Mouse (Mus musculus) thymus, adult 2 months (tissue): Measurements from ENCODE around the gene R3hdm4. TPM values are rescaled to one million over a fixed set of nuclear protein-coding genes. Genes with fewer than 3 reads are reported as not detected.
A peak's percentile ranks its signal among the peaks of the same experiment; 100 is the strongest.

Experiments used
- DNase-seq: peaks from one replicate; pipeline ENCODE4 v3.0.0; 2021
- H3K27ac ChIP-seq: fragments of 200-500 bp; 2 replicates; pipeline ENCODE4 v1.5.1; 2012; ENCODE audit warnings: low read length, control low read depth; ENCODE audit not compliant: control insufficient read depth, insufficient read depth
- H3K27me3 ChIP-seq: fragments of 200-500 bp; 2 replicates; pipeline ENCODE4 v1.6.1; 2012; ENCODE audit warnings: mild to moderate bottlenecking, low read length, moderate library complexity, mixed read lengths; ENCODE audit not compliant: control insufficient read depth, insufficient read depth
- H3K36me3 ChIP-seq: fragments of 200-500 bp; 2 replicates; pipeline ENCODE4 v1.6.1; 2012; ENCODE audit warnings: mild to moderate bottlenecking, low read length, moderate library complexity; ENCODE audit not compliant: control insufficient read depth, insufficient read depth
- H3K4me1 ChIP-seq: fragments of 200-500 bp; replicated peaks from 2 replicates; pipeline ENCODE4 v1.6.1; 2012; ENCODE audit warnings: low read length; ENCODE audit not compliant: control insufficient read depth, insufficient read depth
- H3K4me3 ChIP-seq: fragments of 200-500 bp; 2 replicates; pipeline ENCODE4 v1.5.1; 2012; ENCODE audit warnings: mild to moderate bottlenecking, low read length, control low read depth, moderate library complexity; ENCODE audit not compliant: control insufficient read depth, insufficient read depth
- CTCF ChIP-seq: fragments of 200-500 bp; IDR thresholded peaks from 2 replicates; pipeline ENCODE4 v1.5.1; 2012; ENCODE audit warnings: mild to moderate bottlenecking, control low read depth, low read length, moderate library complexity, borderline replicate concordance; ENCODE audit not compliant: control insufficient read depth, poor library complexity, insufficient read depth; ENCODE audit errors: extremely low read depth
- POLR2A ChIP-seq: fragments of 200-500 bp; IDR thresholded peaks from 2 replicates; pipeline ENCODE4 v1.6.1; 2012; ENCODE audit warnings: mild to moderate bottlenecking, low read length, control low read depth, moderate library complexity; ENCODE audit not compliant: control insufficient read depth, poor library complexity, insufficient read depth; ENCODE audit errors: extremely low read depth
- WGBS: fragments of 180-500 bp; shearing (Covaris S2); methylation state at CpG from one replicate; pipeline ENCODE4 v1.1.7; 2018; 5-methylcytosine and 5-hydroxymethylcytosine counted together
- polyA plus RNA-seq: library from polyadenylated mRNA; depleted of rRNA; stranded (reverse); fragments of >200 nt; gene quantifications from 2 replicates; pipeline ENCODE4 v1.2.3, GENCODE M21; 2012

R3hdm4 gene
- polyA plus RNA-seq, 1 experiment: 279 TPM

DNA sequence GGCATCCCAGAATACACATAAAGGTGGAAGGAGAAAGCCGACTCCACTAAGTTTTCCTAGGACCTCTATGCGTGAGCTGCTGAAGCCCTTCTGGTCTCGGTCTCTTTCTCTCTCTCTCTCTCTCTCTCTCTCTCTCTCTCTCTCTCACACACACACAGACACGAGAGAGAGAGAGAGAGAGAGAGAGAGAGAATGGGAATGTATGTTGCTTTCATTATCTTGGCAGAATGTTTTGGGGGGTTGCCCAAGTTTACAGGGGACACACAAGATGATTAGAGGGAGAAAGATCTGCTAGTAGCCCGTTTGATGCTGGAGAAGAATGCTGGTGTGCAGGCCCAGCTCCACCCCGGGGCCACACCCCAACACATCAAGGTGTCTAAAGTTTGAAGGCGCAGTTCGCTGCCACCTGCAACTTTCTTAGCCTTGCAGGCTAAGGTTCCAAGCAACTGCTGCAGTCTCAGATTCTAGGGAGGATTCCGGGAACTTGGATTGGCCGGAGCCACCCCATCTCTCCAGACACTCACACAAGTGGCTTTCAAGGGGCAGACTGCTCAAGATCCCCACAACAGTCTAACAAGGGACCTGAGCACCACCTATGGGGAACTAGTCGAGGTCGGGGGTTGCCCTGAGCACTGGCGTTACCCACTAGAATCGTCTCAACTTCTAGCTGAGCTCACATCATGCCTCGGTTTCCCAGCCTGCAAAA, 4.9 kb upstream of the R3hdm4 start:
- Histone ChIP-seq H3K27ac (peak overlapping the region; percentile 69), H3K27me3 (no peaks in the 10 kb centered on the region; the same call in 1 of the 2 replicates), H3K36me3 (no peaks in the 10 kb centered on the region), H3K4me3 (peak overlapping the region; percentile 71), H3K4me1 (peaks cover 21% of the 10 kb centered on the region)
- 4% methylated on average over 15 of the region's 15 CpGs for WGBS
- DNase-seq: peak; percentile 40
- TF ChIP-seq POLR2A (no peak), CTCF (no peak)

DNA sequence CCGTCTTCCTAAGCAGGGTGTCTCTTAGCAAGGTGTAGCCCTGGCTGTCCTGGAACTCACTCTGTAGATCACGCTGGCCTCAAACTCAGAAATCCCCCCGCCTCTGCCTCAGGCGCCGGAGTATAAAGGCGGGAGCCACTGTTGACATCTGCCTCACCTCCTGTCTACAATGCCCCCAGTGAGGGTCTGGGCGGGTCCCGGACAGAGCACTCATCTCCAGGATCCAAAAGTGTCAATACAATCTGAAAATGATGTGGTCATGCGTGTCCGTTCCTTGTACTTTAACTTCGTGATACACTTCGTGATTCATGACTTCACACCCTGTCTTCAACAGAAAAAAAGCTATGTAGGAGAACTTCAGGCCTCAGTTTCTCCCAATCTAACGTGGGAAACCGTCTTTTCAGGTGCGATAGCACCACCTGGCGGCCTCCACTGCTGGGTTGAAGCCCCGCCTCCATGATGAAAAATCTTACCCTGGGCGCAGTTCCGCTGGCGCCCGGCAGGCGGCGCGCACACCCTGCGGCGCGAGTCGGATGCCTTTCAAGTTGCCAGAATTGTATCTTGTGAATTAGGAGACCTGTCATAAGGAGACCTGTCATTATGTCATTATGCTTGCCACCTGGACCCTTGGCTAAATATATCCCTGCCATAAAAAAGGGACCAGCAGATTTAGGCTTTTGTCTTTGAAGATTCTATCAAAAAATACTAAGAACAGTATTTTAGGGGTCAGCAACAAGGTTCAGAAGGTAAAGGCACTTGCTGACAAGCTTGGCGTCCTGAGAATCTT, 4.2 kb upstream of the R3hdm4 start:
- WGBS: 25% methylated on average over 29 of the region's 29 CpGs
- Histone ChIP-seq H3K27ac (no peak overlapping the region), H3K27me3 (no peaks in the 10 kb centered on the region; the same call in 1 of the 2 replicates), H3K4me3 (no peak overlapping the region), H3K36me3 (no peaks in the 10 kb centered on the region), H3K4me1 (peaks cover 26% of the 10 kb centered on the region)
- peak; percentile 93 for DNase-seq
- TF ChIP-seq POLR2A: no peak
- peak; percentile 100 for TF ChIP-seq CTCF

DNA sequence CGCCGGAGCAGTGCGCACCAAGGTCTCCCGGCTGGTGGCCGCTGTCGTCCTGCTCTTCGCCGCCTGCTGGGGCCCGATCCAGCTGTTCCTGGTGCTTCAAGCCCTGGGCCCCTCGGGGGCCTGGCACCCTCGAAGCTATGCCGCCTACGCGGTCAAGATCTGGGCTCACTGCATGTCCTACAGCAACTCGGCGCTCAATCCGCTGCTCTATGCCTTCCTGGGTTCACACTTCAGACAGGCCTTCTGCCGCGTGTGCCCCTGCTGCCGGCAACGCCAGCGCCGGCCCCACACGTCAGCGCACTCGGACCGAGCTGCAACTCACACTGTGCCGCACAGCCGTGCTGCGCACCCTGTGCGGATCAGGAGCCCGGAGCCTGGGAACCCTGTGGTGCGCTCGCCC, 564 bp upstream of the R3hdm4 start:
- no peaks in the 10 kb centered on the region; the same call in 1 of the 2 replicates for H3K27me3 ChIP-seq
- no peak for DNase-seq
- H3K4me3 ChIP-seq: no peak overlapping the region
- no peaks in the 10 kb centered on the region for H3K36me3 ChIP-seq
- WGBS: 24% methylated on average over 34 of the region's 34 CpGs
- H3K27ac ChIP-seq: no peak overlapping the region
- peaks cover 27% of the 10 kb centered on the region for H3K4me1 ChIP-seq
- no peak for TF ChIP-seq POLR2A
- TF ChIP-seq CTCF: no peak

DNA sequence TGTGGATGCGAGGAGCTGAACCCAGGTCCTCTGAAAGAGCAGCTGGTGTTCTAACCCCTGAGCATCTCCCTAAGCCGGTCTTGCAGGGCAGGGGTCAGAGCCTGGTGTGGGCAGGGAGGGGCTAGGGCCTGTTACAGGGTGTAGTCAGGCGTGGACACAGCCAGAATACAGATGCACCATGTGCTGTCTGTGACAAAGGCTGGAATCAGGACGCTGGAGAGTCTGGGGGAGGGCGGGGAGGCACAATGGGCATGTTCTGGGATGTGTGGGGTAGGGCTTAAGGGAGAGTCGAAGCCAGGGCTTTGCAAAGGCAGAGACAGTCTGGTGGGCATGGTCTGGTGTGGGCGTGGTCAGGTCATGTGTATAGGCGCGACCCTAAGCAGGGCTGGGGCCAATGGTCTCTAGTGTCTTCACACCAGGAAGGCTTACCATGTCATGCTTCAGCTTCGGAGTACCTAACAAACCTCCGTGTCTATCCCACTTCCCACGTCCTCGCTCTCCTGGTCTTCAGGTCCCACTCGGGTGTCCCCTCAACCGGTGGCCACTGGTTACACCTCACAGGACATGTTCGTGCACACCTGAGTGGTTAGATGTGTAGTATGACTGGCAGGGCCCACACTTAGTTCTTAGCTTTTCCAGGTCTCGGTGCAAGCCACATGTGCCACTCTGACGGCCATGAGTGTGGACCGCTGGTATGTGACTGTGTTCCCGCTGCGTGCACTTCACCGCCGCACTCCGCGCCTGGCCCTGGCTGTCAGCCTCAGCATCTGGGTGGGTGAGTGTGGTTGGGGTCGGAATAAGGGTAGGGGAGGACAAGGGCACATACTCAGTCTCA, 735 bp downstream of the R3hdm4 start:
- Histone ChIP-seq H3K4me1 (peaks cover 28% of the 10 kb centered on the region), H3K27me3 (no peaks in the 10 kb centered on the region; the same call in 1 of the 2 replicates), H3K4me3 (no peak overlapping the region)

DNA sequence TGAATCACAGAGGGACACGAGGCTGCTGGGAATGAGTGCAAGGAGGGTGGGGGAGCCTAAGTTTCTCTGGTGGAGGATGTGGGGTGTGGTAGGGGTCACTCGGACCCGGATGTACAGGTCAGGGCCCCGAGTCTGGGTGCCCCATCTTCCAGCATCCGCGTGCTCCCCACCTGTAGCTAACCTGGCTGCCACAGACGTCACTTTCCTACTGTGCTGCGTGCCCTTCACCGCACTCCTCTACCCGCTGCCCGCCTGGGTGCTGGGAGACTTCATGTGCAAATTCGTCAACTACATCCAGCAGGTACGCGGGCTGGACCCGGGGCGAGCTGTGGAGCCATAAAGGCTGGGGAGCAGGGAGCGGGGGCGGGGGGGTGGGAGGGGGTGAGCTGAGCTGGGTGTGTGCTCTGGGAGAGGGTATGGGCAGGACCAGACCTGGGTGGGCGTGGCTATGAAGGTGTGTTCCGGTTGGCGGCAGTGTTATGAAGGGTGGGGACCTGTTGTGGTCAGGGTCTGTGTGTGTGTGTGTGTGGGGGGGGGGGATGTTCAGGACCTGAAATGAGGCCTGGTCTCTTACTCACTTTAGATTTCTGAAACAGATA, 1.7 kb downstream of the R3hdm4 start:
- 42% methylated on average over 21 of the region's 21 CpGs for WGBS
- H3K4me3 ChIP-seq: no peak overlapping the region
- H3K4me1 ChIP-seq: peaks cover 38% of the 10 kb centered on the region
- TF ChIP-seq POLR2A (no peak), CTCF (no peak)
- H3K36me3 ChIP-seq: no peaks in the 10 kb centered on the region
- no peak for DNase-seq
- H3K27me3 ChIP-seq: no peaks in the 10 kb centered on the region; the same call in 1 of the 2 replicates
- H3K27ac ChIP-seq: no peak overlapping the region

More for the DNA sequence above, 735 bp downstream of the R3hdm4 start:
- WGBS: 58% methylated on average over 26 of the region's 26 CpGs
- no peak for DNase-seq
- H3K27ac ChIP-seq: no peak overlapping the region
- H3K36me3 ChIP-seq: no peaks in the 10 kb centered on the region
- TF ChIP-seq POLR2A (no peak), CTCF (no peak)

DNA sequence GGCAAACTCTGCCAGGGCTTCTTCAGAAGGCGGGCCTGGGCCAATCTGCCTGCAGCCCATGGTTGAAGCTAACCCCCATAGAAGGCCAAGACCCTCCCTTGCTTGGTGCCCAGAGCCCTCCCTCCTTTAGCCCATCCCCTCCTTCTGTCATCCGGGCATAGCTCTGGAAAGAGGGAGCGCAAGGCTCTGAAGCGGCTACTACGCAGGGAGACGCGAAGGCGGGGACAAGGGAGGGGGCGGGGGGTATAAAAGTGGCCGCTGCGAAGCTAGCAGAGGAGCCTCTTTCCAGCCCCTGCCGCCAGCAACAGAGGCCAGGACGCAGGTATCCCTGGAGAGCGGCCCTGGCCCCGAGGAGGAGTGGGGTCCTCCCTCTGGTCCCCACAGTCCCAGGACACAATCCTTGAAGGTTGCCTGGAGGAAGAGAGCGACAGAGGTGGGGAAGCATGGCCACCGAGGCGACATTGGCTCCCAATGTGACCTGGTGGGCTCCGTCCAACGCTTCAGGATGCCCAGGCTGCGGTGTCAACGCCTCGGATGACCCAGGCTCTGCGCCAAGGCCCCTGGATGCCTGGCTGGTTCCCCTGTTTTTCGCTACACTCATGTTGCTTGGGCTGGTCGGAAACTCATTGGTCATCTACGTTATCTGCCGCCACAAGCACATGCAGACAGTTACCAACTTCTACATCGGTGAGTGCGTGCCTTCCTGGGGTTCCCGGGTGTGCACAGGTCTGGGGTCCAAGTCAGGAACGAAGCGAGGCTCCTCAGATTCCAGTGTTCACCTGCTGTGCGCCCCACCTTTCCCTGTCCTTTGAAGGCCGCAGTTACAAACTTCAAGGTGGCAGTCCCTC, 2.6 kb downstream of the R3hdm4 start:
- no peak for DNase-seq
- TF ChIP-seq POLR2A: no peak
- no peak for TF ChIP-seq CTCF
- WGBS: 74% methylated on average over 35 of the region's 35 CpGs
- Histone ChIP-seq H3K36me3 (no peaks in the 10 kb centered on the region), H3K4me3 (no peak overlapping the region), H3K27me3 (no peaks in the 10 kb centered on the region; the same call in 1 of the 2 replicates), H3K27ac (no peak overlapping the region), H3K4me1 (peaks cover 39% of the 10 kb centered on the region)
